Mouse (Mus musculus) c-Kit-positive CD71-negative TER-119-negative erythroid progenitor cells, embryonic 14.5 days (primary cell): ENCODE measurements around the gene Fam92b.

ENCODE experiments used
- DNase-seq: peaks from one replicate; pipeline ENCODE4 v3.0.0-alpha.2; 2013; ENCODE audit warnings: low read depth

Fam92b gene

DNA sequence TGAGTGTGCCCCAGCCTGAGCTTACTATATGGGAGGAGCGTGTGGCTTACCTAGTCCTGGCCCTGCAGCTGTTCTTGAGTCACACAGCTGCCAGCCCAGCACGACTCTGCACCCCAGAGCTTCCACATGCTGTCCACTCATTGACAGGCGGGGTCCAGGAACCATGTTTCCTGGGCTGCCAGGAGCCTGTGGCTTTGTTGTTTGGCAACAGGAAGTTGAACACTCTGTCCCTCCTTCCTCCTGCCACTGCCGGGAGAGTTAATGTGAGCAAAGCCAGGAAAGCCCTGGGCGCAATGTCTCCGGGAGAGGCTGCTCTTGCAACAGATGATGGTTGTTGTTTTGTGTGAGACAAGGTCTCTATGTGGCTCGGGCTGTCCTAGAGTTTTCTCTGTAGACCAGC, 24.6 kb downstream of the Fam92b start:
- DNase-seq = peak; percentile 42

DNA sequence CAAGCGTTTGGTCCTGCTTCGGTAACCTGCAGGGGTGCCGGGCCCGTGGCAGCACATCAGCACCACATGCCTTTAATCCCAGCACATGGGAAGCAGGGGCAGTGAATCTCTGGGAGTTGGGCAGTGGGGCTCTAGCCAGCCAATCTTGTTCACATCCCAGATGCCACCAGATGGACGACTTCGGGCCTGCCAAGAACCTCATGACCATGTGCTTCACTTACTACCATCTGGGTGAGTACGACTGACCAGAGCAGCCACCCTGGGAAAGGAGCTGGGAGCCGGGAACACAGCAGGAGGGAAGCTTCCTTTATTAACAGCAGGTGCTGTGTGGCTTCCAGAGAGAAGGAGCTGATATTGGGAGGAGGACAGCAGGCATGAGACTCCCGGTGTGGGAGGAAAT, 26.1 kb downstream of the Fam92b start:
- no peak for DNase-seq

DNA sequence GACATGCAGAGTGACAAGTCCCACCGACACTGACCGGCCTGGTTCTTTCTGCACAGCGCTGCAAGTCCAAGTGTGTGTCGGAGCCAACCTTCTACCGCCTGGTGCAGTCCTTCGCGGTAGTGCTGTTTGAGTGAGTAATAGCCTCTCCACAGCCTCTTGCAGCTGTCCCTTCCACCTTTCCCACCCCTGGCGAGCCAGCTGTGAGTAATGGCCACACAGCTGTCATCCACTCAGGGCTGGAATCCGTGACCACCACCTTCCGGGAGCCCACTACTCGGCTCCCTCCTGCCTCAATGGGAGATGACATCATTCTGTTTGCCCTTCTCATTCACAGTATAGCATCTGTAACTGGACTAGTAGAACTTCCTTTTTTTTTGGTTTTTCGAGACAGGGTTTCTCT, 27.2 kb downstream of the Fam92b start:
- DNase-seq = no peak

DNA sequence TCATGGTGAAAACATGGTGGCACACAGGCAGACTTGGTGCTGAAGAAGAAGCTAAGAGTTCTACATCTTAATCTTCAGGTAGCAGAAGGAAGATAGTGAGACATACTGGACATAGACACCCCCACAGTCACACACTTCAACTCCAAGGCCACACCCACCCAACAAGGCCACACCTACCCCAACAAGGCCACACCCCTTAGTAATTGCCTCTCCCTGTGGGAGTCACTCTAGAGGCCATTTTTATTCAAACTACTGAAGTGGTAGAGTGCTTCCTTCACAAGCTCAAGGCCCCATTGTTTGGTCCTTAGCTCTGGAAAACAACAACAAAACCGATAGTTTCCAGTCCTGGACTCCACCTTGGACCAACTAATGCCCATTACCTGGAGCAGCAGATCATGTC, 31.2 kb downstream of the Fam92b start:
- no peak for DNase-seq

DNA sequence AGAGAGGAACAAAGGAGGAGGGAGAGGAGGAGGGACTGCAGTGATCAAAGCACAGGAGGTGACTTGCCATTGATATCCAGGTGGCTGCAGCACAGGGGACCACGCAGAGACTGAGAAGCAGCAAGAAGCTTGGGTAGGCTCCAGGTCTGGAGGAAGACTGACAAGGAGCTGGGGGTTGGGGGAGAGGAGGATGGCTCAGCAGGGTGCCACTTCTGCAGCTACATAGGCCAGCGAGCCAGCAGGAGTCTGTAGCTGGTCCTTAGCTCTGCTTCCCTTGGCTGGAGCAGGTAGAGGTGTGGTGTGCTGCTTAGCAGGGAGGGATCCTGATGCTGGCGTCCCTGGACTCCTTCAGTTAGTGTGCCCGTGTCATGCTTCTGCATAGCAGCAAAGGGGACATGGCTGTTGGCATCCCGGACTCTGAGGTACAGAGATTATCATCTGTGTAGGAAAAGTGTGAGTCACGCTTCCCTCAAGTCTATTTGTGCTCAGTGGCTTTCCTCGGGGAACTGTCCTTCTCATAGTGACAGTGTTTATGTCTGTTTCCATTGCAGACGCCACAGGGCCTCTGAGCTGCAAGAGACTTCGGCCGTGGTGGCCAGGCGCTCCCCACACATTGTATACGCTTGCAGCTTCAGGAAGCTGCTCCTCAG, 32.5 kb downstream of the Fam92b start:
- DNase-seq = no peak

DNA sequence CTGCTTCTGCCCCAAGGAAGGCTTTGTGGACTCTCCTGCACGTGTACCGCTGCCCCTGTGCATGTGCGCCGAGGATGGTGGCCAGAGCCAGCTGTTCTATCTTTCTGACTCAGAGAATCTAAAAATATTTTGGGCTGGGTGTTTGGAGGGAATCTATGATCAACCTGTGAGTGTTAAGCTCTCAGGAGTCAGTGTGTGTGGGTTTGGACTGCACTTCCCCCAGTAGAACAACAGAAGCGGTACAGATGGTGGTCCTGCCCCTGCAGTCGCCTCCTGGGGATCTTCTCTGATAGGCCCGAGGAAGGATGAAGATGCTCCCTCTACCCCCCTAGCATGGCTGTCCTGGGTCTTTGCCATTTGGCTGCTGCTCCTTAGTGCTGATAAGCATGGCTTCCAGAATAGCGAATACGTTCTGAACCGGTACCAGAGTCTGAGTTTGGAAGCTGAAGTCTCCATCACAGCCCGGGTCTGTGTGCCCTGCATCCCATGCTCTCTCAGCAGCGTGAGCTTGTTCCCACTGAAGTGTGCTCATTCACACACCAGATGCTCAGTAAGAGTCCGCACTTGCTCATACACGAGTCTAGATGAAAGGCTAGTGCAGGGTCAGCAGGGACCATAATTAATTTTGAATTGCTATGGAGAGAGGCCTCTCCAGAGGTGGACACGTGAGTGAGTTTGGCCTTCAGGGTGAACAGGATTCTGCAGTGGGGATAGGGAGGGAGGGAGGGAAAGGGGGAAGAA, 33.2 kb downstream of the Fam92b start:
- no peak for DNase-seq

DNA sequence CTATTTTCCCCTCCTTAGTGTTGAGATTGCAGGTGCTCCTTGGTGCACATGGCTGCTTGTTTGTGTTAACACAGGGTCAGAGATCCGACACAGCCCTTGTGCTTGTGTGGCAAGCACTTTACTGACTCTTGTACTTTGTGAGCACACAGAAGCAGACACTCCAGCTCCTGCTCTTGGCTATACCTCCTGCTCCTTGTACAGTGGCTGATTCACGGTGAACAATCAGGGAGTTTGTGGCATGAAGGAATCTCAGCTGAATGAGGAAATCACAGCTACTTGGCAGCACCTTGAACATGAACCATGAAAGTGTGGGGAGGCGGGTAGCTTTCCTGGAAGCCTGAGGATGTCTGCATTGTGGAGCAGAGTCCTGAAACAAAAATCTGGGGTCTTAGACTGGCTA, 36.5 kb downstream of the Fam92b start:
- DNase-seq = no peak

DNA sequence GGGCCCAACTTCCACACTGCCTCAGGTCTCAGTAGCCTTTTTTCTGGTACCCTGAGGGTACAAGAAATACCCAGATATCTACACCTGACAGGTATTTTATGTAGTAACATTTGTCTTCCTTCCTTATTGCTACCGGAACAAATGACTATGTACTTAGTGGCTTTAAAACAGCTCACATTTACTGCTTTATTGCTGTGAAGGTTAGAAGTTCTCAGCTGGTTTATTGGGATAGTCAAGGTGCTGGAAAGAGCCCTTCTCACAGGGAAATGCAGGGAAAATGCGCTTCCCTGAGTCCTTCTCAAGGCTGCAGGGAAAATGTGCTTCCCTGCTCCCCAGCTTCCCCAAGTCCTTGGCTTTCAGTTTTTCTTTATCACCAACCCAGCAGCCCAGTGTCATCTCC, 38.3 kb downstream of the Fam92b start:
- DNase-seq = no peak

DNA sequence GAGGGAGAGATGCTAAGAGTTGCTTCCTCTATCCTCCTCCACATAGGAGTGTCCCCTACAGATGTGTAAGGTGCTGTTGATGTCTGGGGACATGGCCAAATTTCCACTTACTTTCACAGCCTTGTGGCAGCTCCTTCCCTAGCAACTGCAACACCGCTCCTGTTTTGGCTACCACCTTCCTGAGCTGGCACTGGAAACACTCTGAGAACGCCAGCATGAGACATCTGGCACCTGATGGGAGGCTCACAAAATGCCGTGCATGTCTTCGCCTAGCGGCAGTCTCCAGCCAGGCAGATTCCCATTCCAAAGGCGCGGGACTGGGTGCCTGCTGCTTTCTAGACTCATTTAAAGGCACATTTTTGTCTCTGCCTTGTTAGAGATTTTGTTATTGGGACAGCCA, 40.6 kb downstream of the Fam92b start:
- DNase-seq = no peak

DNA sequence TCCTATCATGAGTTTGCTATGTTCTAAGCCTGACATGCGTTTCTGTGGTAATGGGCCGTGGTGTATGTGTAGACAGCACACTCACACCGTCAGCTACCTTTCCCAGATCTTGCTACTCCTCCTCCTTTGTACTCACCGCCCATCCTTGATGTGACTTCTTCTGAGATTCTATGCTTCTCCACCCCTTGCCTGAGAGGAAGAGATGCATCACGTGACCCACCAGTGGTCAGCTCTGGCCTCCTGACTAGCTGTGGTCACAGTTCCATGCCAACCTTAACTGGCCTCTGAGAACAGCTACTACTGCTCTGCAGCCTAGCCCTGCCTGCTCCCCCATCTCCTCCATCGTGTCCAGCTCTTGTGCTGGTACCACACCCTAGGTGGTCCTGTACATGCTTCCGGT, 41.6 kb downstream of the Fam92b start:
- DNase-seq = no peak

DNA sequence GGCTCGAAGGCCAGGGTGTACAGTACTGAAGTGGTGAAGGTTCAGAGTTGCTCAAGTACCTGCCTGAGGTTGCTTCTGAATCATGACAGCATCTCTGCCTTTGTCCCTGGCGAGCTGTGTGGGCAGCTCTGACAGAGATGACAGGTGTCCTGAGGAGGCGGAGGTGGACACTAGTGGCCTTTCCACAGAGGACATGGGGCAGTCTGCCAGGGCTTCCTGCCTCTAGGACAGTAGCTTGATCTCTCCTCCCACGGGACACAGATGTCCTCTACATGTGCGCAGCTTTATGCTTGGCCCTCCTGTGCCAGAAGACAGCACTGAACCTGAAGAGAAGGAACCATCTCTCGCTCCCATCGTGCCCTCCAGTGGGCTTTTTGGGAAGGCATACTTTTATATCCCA, 44.1 kb downstream of the Fam92b start:
- no peak for DNase-seq

DNA sequence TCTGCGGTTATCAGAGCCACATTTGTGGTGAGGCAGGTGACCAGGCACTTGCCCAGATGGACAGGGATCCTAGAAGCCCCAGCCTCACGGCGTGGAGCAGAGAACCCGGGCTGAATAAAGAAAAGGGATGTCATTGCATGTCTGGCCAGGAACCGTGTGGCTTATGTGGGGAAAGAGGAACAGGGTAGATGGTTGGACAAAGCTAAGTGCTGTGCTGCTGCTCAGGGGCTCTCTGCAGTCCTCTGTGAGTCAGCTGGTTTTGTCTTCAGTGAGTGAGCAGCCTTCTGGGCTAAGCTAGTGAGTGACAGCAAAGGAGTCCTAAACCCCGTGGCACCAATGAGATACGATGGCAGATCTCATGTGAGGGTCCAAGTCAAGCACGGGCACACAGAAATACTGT, 46.1 kb downstream of the Fam92b start:
- no peak for DNase-seq

DNA sequence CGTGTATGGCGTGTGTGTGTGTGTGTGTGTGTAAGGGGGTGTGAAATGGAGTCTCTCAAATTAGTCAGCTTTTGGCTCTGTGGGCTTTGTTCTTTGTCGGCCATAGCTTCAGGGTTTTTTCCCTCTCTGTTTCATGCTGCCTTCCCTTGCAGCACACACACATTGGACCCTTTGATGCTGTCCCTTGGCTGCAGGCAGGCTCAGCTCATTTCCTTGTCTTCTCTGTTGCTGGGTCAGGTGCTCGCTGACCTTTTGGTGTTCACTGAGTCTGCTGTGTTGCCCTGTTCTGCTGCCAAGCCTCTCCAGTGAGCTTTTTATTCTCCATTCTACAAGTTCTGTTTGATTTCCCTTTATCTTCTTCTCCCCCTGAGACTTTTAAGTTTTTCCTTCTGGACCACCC, 47.7 kb downstream of the Fam92b start:
- no peak for DNase-seq

DNA sequence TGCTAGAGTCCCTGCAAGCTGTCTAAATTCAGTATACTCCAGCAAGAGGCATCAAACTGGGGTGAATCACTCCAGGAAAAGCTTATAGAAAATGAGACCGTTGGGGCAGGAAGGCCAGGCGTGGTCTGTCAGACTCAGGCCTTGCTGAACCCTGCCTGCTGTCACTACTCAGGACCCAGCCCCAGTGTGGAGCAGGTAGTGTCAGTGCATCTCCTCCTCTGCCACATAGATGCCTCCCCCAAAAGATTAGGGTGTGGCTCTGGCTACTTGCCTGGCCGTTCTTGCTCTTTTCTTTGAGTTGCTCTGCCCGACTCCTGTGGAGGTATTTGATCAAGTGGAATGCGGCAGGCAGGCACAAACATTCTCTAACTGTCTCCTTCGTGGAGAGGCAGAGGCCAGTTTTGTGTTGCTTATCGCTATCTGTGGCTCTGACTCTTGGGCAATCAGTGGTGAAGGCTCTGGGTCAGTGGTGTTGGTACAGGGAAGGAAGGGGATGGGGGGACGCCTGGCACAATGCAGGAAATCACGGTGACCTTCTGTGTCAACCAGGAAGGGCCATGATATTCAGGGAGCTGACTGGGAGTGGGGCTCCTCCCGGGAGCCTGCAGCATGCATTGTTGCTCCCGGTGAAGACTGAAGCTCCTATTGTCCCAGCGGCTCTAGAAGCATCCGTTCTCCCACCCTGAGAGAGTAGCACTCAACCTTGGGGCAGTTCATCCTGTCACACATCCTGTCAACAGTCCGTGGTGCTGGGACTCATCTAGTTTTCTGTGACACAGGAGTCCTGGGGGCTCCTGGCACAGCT, 50.7 kb downstream of the Fam92b start:
- DNase-seq = no peak

DNA sequence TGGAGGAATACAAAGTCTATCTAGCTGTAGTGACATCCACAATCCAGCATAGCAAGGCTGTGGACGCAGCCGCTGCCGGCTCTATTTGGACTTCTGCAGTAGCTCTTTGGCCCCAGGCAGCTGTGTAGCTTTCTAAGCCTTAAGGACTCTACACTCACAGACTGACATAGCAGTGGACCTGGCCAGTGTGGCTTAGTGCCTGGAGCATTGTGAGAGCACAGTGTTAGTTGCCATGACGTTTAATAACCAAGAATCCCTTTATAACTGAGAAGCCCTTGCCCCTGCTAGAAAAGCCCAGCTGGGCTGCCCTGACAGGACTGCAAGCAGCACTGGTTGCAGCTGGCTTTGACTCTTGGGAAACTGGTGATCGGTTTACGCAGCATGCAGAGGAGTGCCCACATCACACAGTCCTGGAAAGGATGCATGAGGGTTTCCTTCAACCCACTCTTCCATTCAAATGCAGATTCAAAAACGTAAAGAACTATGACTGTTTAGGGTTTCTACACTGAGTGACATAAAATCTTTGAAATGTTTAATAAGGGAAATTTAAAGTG, 52.4 kb downstream of the Fam92b start:
- DNase-seq = no peak

DNA sequence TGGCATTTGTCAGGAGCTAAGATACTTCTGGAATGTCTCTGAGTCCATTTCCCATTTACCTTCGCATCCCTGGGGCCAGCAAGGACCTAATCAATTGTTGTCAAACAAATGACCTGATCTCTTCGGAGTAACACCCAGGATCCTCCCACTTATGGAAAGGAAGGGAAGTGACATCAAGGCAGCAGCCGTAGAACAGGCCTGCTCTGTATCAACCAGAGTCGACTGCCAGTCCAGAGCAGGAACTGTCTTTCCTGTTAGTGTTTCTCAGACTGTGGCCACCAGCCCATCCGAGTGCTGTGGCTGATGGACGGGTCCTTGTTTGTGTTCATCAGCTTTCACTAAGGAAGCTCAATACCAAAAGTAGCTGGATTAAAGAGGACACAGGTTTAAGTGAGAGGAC, 53.0 kb downstream of the Fam92b start:
- DNase-seq = no peak

DNA sequence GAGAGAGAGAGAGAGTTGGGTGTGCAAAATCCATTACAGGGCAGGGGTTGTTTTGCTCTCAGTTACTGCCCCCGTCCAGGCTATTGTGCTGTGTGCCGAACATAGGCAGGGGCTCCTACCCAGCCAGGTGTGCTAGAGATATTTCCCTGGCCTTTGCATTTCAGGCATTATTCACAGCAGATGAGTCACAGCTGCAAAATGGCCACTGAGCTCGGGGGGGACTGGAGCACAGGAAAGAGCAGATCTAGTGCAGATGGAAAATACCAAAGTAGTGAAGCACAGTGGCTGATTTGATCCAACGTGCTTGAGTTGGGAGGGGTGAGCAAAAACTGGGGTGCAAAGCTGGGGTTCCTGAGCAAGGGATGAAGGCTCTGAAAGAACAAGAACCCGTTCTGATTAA, 56.3 kb downstream of the Fam92b start:
- no peak for DNase-seq

DNA sequence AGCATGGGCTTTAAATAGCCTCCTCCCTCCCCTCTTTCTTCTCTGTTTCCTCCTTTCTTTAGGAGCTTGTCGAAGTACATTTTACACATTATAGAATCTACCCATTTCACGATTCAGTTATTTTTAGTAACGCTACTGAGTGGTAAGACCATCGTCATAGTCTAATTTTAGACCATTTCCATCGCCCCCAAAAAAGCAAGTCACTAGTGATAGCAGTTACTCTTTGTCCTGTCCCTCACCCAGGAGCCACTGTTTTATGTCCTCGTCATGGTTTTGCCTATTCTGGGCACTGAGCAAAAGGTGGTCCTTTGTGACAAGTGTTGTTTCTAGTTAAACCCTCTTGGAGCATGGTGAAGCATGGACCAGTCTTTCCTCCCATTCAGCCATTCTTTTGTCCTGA, 57.3 kb downstream of the Fam92b start:
- no peak for DNase-seq

DNA sequence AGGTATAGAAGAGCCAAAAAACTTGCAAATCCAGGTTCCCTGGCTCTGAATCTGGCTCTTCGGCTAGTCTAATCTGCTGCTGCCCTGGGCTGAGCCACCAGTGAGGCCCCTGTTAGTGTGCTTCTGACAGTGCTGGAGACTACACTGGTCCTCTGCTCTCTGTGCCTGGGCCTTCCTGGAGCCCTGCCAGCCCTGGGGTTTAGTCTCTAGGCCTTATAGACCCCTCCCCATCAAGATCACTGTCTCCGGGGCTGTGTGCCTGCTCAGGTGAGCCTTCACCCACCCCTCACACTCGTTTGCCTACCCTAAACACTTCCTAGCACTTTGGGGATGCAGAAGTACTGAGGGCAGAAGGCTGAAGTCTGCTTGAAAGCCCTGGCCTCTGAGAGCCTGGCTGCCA, 57.8 kb downstream of the Fam92b start:
- no peak for DNase-seq

DNA sequence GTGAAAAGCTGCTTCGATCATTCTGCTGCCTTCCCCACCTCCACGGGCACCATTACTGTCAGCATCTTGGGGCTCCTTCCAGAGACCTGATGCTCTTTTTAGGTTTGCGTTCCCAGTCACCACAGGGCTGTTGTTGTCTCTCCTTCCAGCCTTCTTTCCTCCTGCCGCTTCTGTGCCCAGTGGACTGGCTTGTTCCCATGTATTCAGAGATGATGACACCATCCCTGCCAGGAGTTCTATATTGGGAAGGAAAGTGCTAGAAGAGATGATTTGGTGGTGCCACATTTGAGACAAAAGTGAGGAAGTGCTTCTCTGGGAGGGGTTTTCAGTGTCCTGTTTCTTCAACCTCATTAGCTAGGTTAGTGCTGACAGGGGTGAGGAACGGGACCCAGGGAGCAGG, 58.4 kb downstream of the Fam92b start:
- no peak for DNase-seq

DNA sequence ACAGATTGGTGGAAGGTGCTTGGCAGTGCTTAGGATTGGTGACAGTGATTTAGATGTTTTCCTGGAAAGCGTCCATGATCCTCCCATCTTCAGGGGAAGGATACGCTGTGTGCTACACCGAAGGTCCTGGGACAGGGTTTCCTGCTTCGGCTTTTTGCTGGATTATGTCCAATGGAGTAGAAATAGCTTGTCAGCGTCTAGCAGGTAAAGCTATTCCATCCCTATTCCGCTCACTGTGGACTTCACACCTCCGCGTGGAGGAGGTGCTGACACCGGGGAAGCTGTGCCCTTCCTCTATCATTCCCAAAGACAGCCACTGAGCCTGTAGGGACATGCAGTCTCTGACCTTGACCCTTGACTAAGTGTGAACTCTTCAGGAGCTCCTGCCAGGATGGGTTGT, 59.1 kb downstream of the Fam92b start:
- no peak for DNase-seq

DNA sequence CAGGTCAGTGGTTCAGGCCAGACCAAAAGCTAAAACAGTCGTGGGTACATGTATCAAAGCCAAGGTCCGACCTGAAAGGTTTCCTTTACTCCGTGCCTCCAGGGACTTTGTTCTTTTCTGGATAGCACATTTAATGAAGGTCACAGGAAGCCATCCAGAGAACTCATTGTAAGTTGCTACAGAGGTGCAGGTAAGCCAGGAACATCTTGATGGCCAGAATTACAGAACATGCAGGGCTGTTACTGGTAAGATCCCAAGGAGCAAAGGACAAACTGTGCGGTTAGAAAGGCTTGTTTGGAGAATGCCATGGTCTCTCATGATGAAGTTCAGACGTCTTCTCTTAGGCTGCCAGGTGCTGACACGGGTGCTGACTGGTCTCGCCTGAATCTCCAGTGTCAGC, 60.7 kb downstream of the Fam92b start:
- DNase-seq = no peak
